Mouse (Mus musculus): ENCODE measurements around the gene Prr36. TPM values are rescaled to one million over a fixed set of nuclear protein-coding genes. Genes with fewer than 3 reads are reported as not detected.

The Prr36 gene
- polyA plus RNA-seq, 1 experiment from 2014 or later = 4.4 TPM

GRCm38 (mm10) chr8:4212809-4213209 lies 4.5 kb downstream of the Prr36 start:
- ATAC-seq (ENCODE audit: low read depth) = peak; percentile 15
- H3K4me2 ChIP-seq (ENCODE audit: low read depth, low read length) = peak overlapping the region; percentile 96
- H3K27me3 ChIP-seq (ENCODE audit: control insufficient read depth, insufficient read depth, low read depth, low read length) = peaks cover 19% of the 10 kb centered on the region
- H3K9me3 ChIP-seq (ENCODE audit: control insufficient read depth, low read length) = no peaks in the 10 kb centered on the region; the same call in 1 of the 2 replicates
- under 1% methylated on average over 25 of the region's 25 CpGs for WGBS
- peaks cover 6% of the 10 kb centered on the region; the same call in 1 of the 2 replicates for H3K36me3 ChIP-seq (ENCODE audit: control insufficient read depth, insufficient read depth, low read length)
- peak overlapping the region; percentile 58 for H3K4me3 ChIP-seq (ENCODE audit: low read length)
- peak overlapping the region; percentile 90 for H3K27ac ChIP-seq (ENCODE audit: low read length)
- peaks cover 15% of the 10 kb centered on the region for H3K4me1 ChIP-seq (replicated peaks; ENCODE audit: control insufficient read depth, insufficient read depth, low read length)
- peak overlapping the region; percentile 64 for H3K9ac ChIP-seq (ENCODE audit: low read length)

DNA sequence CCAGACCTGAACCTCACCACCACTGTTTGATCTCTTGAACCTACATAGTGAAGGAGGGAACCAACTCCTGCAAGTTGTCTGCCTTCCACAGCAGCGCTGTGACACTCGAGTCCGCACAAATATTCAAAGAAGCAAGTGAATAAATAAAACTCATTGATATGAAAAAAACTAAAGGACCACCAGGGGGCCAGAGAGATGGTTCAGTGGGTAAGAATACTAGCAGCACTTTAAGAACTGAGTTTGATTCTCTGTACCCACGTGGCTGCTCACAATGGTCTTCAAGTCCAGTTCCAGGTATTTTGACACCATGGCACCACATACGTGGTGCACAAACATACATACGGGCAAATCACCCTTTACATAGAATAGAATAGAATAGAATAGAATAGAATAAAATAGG lies 6.2 kb downstream of the Prr36 start:
- no peak overlapping the region for H3K27ac ChIP-seq (ENCODE audit: low read length)
- peaks cover 6% of the 10 kb centered on the region; the same call in 1 of the 2 replicates for H3K36me3 ChIP-seq (ENCODE audit: control insufficient read depth, insufficient read depth, low read length)
- H3K4me2 ChIP-seq (ENCODE audit: low read depth, low read length) = no peak overlapping the region
- no peak overlapping the region for H3K9ac ChIP-seq (ENCODE audit: low read length)
- ATAC-seq (ENCODE audit: low read depth) = no peak
- peaks cover 6% of the 10 kb centered on the region; the same call in 1 of the 2 replicates for H3K27me3 ChIP-seq (ENCODE audit: control insufficient read depth, insufficient read depth, low read depth, low read length)
- H3K9me3 ChIP-seq (ENCODE audit: control insufficient read depth, low read length) = no peaks in the 10 kb centered on the region; the same call in 1 of the 2 replicates
- H3K4me1 ChIP-seq (replicated peaks; ENCODE audit: control insufficient read depth, insufficient read depth, low read length) = peaks cover 15% of the 10 kb centered on the region
- H3K4me3 ChIP-seq (ENCODE audit: low read length) = no peak overlapping the region
- 65% methylated on average over 6 of the region's 6 CpGs for WGBS

- 64% methylated on average over 2 of the region's 2 CpGs for WGBS
- Histone ChIP-seq H3K27ac (ENCODE audit: low read length) (no peak overlapping the region), H3K9ac (ENCODE audit: low read length) (no peak overlapping the region), H3K4me2 (ENCODE audit: low read depth, low read length) (no peak overlapping the region), H3K9me3 (ENCODE audit: control insufficient read depth, low read length) (no peaks in the 10 kb centered on the region; the same call in 1 of the 2 replicates), H3K4me3 (ENCODE audit: low read length) (no peak overlapping the region), H3K36me3 (ENCODE audit: control insufficient read depth, insufficient read depth, low read length) (peaks cover 6% of the 10 kb centered on the region), H3K27me3 (ENCODE audit: control insufficient read depth, insufficient read depth, low read depth, low read length) (peaks cover 8% of the 10 kb centered on the region; the same call in 1 of the 2 replicates), H3K4me1 (replicated peaks; ENCODE audit: control insufficient read depth, insufficient read depth, low read length) (no peaks in the 10 kb centered on the region; the same call in 1 of the 2 replicates)
- ATAC-seq (ENCODE audit: low read depth) = no peak
Measured at GRCm38 (mm10) chr8:4207016-4207350, 10.3 kb downstream of the Prr36 start.

- H3K27ac ChIP-seq (ENCODE audit: low read length) = no peak overlapping the region
- WGBS = 23% methylated on average over 44 of the region's 44 CpGs
- H3K9ac ChIP-seq (ENCODE audit: low read length) = no peak overlapping the region
- H3K4me3 ChIP-seq (ENCODE audit: low read length) = no peak overlapping the region
- peaks cover 6% of the 10 kb centered on the region for H3K36me3 ChIP-seq (ENCODE audit: control insufficient read depth, insufficient read depth, low read length)
- peak; percentile 63 for ATAC-seq (ENCODE audit: low read depth)
- no peaks in the 10 kb centered on the region; the same call in 1 of the 2 replicates for H3K9me3 ChIP-seq (ENCODE audit: control insufficient read depth, low read length)
- H3K27me3 ChIP-seq (ENCODE audit: control insufficient read depth, insufficient read depth, low read depth, low read length) = peaks cover 8% of the 10 kb centered on the region; the same call in 1 of the 2 replicates
- H3K4me2 ChIP-seq (ENCODE audit: low read depth, low read length) = peak overlapping the region; percentile 13
- H3K4me1 ChIP-seq (replicated peaks; ENCODE audit: control insufficient read depth, insufficient read depth, low read length) = no peaks in the 10 kb centered on the region; the same call in 1 of the 2 replicates
Measured at GRCm38 (mm10) chr8:4206182-4207015, 10.9 kb downstream of the Prr36 start.

GRCm38 (mm10) chr8:4205246-4206123 lies 11.8 kb downstream of the Prr36 start:
- 29% methylated on average over 38 of the region's 38 CpGs for WGBS
- Histone ChIP-seq H3K27me3 (ENCODE audit: control insufficient read depth, insufficient read depth, low read depth, low read length) (peaks cover 8% of the 10 kb centered on the region; the same call in 1 of the 2 replicates), H3K4me1 (replicated peaks; ENCODE audit: control insufficient read depth, insufficient read depth, low read length) (no peaks in the 10 kb centered on the region; the same call in 1 of the 2 replicates), H3K4me3 (ENCODE audit: low read length) (no peak overlapping the region), H3K9me3 (ENCODE audit: control insufficient read depth, low read length) (no peaks in the 10 kb centered on the region; the same call in 1 of the 2 replicates), H3K27ac (ENCODE audit: low read length) (no peak overlapping the region), H3K9ac (ENCODE audit: low read length) (no peak overlapping the region), H3K4me2 (ENCODE audit: low read depth, low read length) (peak overlapping the region; percentile 13), H3K36me3 (ENCODE audit: control insufficient read depth, insufficient read depth, low read length) (peaks cover 6% of the 10 kb centered on the region)
- peak; percentile 46 for ATAC-seq (ENCODE audit: low read depth)

GRCm38 (mm10) chr8:4201321-4201720 lies 15.9 kb downstream of the Prr36 start:
- no peak overlapping the region for H3K27ac ChIP-seq (ENCODE audit: low read length)
- no peak overlapping the region for H3K9ac ChIP-seq (ENCODE audit: low read length)
- H3K4me1 ChIP-seq (replicated peaks; ENCODE audit: control insufficient read depth, insufficient read depth, low read length) = no peaks in the 10 kb centered on the region; the same call in 1 of the 2 replicates
- ATAC-seq (ENCODE audit: low read depth) = no peak
- WGBS = 56% methylated on average over 2 of the region's 2 CpGs
- no peak overlapping the region for H3K4me2 ChIP-seq (ENCODE audit: low read depth, low read length)
- no peaks in the 10 kb centered on the region; the same call in 1 of the 2 replicates for H3K36me3 ChIP-seq (ENCODE audit: control insufficient read depth, insufficient read depth, low read length)
- H3K27me3 ChIP-seq (ENCODE audit: control insufficient read depth, insufficient read depth, low read depth, low read length) = peaks cover 8% of the 10 kb centered on the region; the same call in 1 of the 2 replicates
- H3K4me3 ChIP-seq (ENCODE audit: low read length) = no peak overlapping the region
- no peaks in the 10 kb centered on the region for H3K9me3 ChIP-seq (ENCODE audit: control insufficient read depth, low read length)

DNA sequence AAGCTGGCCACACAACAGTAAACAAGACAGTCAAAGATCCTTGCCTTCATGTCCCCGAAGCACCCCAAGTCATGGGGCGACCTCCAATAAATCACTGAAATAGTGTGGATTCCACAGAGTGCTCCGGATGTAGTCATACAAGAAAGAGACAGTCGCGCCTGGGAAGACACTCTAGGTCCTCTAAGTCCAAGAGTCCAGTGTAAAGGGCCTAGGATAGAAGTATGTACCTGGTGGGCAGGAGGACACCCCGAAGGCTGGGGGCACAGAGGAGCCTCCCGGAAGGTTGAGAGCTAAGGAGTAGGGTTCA lies 23.7 kb downstream of the Prr36 start:
- Histone ChIP-seq H3K9ac (ENCODE audit: low read length) (no peak overlapping the region), H3K4me1 (replicated peaks; ENCODE audit: control insufficient read depth, insufficient read depth, low read length) (0 out of 2 replicates have a peak, but pooled peaks cover 2% of the 10 kb centered on the region), H3K4me2 (ENCODE audit: low read depth, low read length) (peak overlapping the region; percentile 12; the same call in 1 of the 2 replicates), H3K4me3 (ENCODE audit: low read length) (no peak overlapping the region), H3K36me3 (ENCODE audit: control insufficient read depth, insufficient read depth, low read length) (no peaks in the 10 kb centered on the region), H3K27me3 (ENCODE audit: control insufficient read depth, insufficient read depth, low read depth, low read length) (no peaks in the 10 kb centered on the region), H3K27ac (ENCODE audit: low read length) (no peak overlapping the region), H3K9me3 (ENCODE audit: control insufficient read depth, low read length) (no peaks in the 10 kb centered on the region)
- 47% methylated on average over 7 of the region's 7 CpGs for WGBS
- ATAC-seq (ENCODE audit: low read depth) = peak; percentile 15; the same call in 1 of the 2 replicates

DNA sequence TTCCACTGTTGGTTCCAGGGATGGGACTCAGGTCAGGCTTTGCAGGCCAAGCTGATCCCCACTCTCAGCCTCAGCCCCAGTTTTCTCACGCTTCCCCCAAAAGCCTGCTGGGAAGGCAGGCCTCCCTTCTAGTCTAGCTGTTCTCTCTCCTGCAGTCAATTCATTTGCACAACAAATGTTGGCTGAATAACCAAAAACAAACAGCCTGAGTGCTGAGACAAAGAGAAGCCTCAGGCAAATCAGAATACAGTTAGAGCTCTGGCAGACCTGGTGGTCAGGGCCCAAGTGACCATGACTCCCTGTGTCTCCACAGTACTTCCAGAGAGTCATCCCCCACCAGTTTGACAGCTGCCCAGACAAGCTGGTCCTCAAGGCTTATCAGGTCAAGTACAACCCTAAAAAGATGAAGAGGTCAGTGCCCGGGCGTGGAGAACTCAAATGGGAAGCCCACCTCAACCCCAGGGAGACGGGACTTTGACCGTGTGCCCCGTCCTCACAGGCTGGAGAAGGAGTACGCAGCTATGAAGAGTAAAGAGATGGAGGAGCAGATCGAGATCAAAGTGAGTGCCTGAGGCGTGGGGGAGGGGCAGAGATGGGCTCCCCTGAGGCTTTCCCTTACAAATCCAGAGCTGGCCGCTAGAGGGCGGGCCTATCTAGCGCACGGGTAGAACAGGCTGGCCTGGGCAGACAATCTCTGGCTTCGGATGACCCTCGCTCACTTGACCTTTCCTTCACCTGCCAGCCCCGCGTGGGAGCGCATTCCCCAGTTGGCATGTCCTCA lies 24.3 kb downstream of the Prr36 start:
- 9% methylated on average over 18 of the region's 18 CpGs for WGBS
- H3K4me2 ChIP-seq (ENCODE audit: low read depth, low read length) = peak overlapping the region; percentile 12; the same call in 1 of the 2 replicates
- ATAC-seq (ENCODE audit: low read depth) = peak; percentile 90
- no peak overlapping the region for H3K27ac ChIP-seq (ENCODE audit: low read length)
- H3K36me3 ChIP-seq (ENCODE audit: control insufficient read depth, insufficient read depth, low read length) = no peaks in the 10 kb centered on the region
- no peak overlapping the region for H3K9ac ChIP-seq (ENCODE audit: low read length)
- H3K9me3 ChIP-seq (ENCODE audit: control insufficient read depth, low read length) = no peaks in the 10 kb centered on the region
- H3K27me3 ChIP-seq (ENCODE audit: control insufficient read depth, insufficient read depth, low read depth, low read length) = no peaks in the 10 kb centered on the region
- H3K4me1 ChIP-seq (replicated peaks; ENCODE audit: control insufficient read depth, insufficient read depth, low read length) = 0 out of 2 replicates have a peak, but pooled peaks cover 2% of the 10 kb centered on the region
- H3K4me3 ChIP-seq (ENCODE audit: low read length) = no peak overlapping the region
